Mouse (Mus musculus): ENCODE measurements around the gene Abtb2.

- TF ChIP-seq CTCF (IDR thresholded peaks at IDR 0.05; ENCODE audit: borderline replicate concordance, insufficient read depth, low read length) (no peak), POLR2A (IDR thresholded peaks at IDR 0.05; ENCODE audit: low read depth, low read length) (no peak)
Measured at GRCm38 (mm10) chr2:103605805-103606498, 39.8 kb downstream of the Abtb2 start.
